ENCODE assay signal across 20 mouse cellular contexts in the genomic region with DNA sequence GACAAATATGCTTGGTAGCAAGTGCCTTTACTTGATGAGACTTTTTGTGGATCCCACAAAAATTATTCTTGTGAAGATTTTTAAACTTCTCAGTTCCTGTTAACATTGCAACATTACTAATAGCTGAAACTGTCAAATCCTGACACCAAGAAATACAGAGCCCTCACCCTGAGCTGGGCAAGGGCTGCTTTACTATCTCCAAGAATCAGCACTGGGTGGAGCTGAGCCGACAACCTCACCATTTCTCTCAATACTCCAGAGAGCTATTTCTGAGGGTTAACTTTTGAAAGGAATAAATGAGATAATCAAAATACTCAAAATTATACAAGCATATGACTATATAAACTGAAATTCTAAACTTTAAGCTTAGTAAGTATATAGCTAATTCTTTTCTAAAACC.
"Had no signal": no experiment of that assay in that cellular context is flagged by ENCODE, and none has a peak within 500 bp of the region (broad histone marks: within the 10 kb centered on the region; RNA-seq: fewer than 3 reads in every experiment).

No protein-coding gene starts in this region.

- H3K4me3 ChIP-seq: intestine, embryonic 15.5 days; kidney, embryonic 15.5 days; left cerebral cortex, adult 2 months; limb, embryonic 12.5 days; limb, embryonic 15.5 days; megakaryocyte, embryonic 14.5 days had no signal

- H3K4me2 ChIP-seq: intestine, embryonic 15.5 days; kidney, embryonic 15.5 days; limb, embryonic 12.5 days; limb, embryonic 15.5 days; midbrain, embryonic 11.5 days had no signal

- H3K27ac ChIP-seq: intestine, embryonic 15.5 days; kidney, embryonic 15.5 days; left cerebral cortex, adult 2 months; limb, embryonic 12.5 days; limb, embryonic 15.5 days; macrophage had no signal

- H3K9me3 ChIP-seq: intestine, embryonic 15.5 days; kidney, embryonic 15.5 days; limb, embryonic 12.5 days; limb, embryonic 15.5 days; megakaryocyte, embryonic 14.5 days had no signal

- H3K27me3 ChIP-seq: intestine, embryonic 15.5 days; kidney, embryonic 15.5 days; limb, embryonic 12.5 days; limb, embryonic 15.5 days; megakaryocyte, embryonic 14.5 days had no signal

- H3K4me1 ChIP-seq: intestine, embryonic 15.5 days; kidney, embryonic 15.5 days; limb, embryonic 12.5 days; limb, embryonic 15.5 days had no signal

- H3K9ac ChIP-seq: intestine, embryonic 15.5 days; kidney, embryonic 15.5 days; limb, embryonic 12.5 days; limb, embryonic 15.5 days had no signal

- ATAC-seq: intestine, embryonic 15.5 days had no signal

- DNase-seq: kidney, adult 11 months; kidney, adult 8-10 months; kidney, postnatal 10 days; kidney, postnatal 36 days; layer of hippocampus, postnatal 36 days; lung, adult 2 months; lung, postnatal 14 days; midbrain, embryonic 14.5 days; right cerebral cortex, postnatal 25 days; spleen, adult 18-20 months; thymus, adult 18-20 months; thymus, postnatal 36 days had no signal
